Mouse (Mus musculus): ENCODE data around the gene E2f4.

Gene E2f4

GRCm38 (mm10) chr8:105268342-105269074 is 29.0 kb upstream of the E2f4 start:
- in situ Hi-C loops (cut with MboI, MseI) = loop anchor here (25.0 kb wide), 1 partner anchor 631 kb away; the partner anchor contains the start of genes Ciao2b and Rrad

- in situ Hi-C loops (cut with MboI, MseI) = loop anchor here (25.0 kb wide), 1 partner anchor 632 kb away; the partner anchor contains the start of genes Ciao2b and Rrad
These were observed 28.4 kb upstream of the E2f4 start for GRCm38 (mm10) chr8:105269075-105269458.

GRCm38 (mm10) chr8:105269461-105269947 is 28.0 kb upstream of the E2f4 start, which contains the start of gene Hsf4:
Gene Hsf4 (plus strand): TSS chr8:105269801.
- in situ Hi-C loops (cut with MboI, MseI) = loop anchor here (25.0 kb wide), 1 partner anchor 632 kb away; the partner anchor contains the start of genes Ciao2b and Rrad

- in situ Hi-C loops (cut with MboI, MseI) = loop anchor here (25.0 kb wide), 1 partner anchor 633 kb away; the partner anchor contains the start of genes Ciao2b and Rrad
These were observed 27.2 kb upstream of the E2f4 start for GRCm38 (mm10) chr8:105270101-105270915.

GRCm38 (mm10) chr8:105270916-105271186 is 26.6 kb upstream of the E2f4 start:
- in situ Hi-C loops (cut with MboI, MseI) = loop anchor here (25.0 kb wide), 1 partner anchor 634 kb away; the partner anchor contains the start of genes Ciao2b and Rrad

GRCm38 (mm10) chr8:105275387-105275786 is 22.1 kb upstream of the E2f4 start:
- in situ Hi-C loops (cut with MboI, MseI) = no loop called here

- in situ Hi-C loops (cut with MboI, MseI) = no loop called here
These were observed 21.6 kb upstream of the E2f4 start, which contains the start of gene Nol3 for GRCm38 (mm10) chr8:105275840-105276239. Gene Nol3 (plus strand): TSS chr8:105276140.

GRCm38 (mm10) chr8:105276292-105277120 is 21.0 kb upstream of the E2f4 start:
- in situ Hi-C loops (cut with MboI, MseI) = no loop called here

- in situ Hi-C loops (cut with MboI, MseI) = no loop called here
These were observed 18.5 kb upstream of the E2f4 start for GRCm38 (mm10) chr8:105278911-105279334.

GRCm38 (mm10) chr8:105280567-105280966 is 16.9 kb upstream of the E2f4 start:
- in situ Hi-C loops (cut with MboI, MseI) = no loop called here

- in situ Hi-C loops (cut with MboI, MseI) = no loop called here
These were observed 15.6 kb upstream of the E2f4 start for GRCm38 (mm10) chr8:105281821-105282220.

- in situ Hi-C loops (cut with MboI, MseI) = no loop called here
These were observed 15.2 kb upstream of the E2f4 start for GRCm38 (mm10) chr8:105282239-105282638.

- in situ Hi-C loops (cut with MboI, MseI) = no loop called here
These were observed 14.4 kb upstream of the E2f4 start for GRCm38 (mm10) chr8:105283074-105283473.

GRCm38 (mm10) chr8:105285514-105285913 is 11.9 kb upstream of the E2f4 start:
- in situ Hi-C loops (cut with MboI, MseI) = no loop called here

- in situ Hi-C loops (cut with MboI, MseI) = no loop called here
These were observed 10.6 kb upstream of the E2f4 start for GRCm38 (mm10) chr8:105286907-105287306.

GRCm38 (mm10) chr8:105288231-105288630 is 9.2 kb upstream of the E2f4 start:
- in situ Hi-C loops (cut with MboI, MseI) = no loop called here

GRCm38 (mm10) chr8:105288958-105289732 is 8.3 kb upstream of the E2f4 start:
- in situ Hi-C loops (cut with MboI, MseI) = no loop called here

GRCm38 (mm10) chr8:105289805-105290460 is 7.5 kb upstream of the E2f4 start, which contains the start of gene 4931428F04Rik:
Gene 4931428F04Rik (minus strand): TSS chr8:105289864.
- in situ Hi-C loops (cut with MboI, MseI) = no loop called here

GRCm38 (mm10) chr8:105290554-105291314 is 6.7 kb upstream of the E2f4 start:
- in situ Hi-C loops (cut with MboI, MseI) = no loop called here

Data from regulatory T cell (primary cell).